Mouse (Mus musculus) cerebellum, adult (tissue): Measurements from ENCODE around the gene Mon2.

ENCODE experiments used
- ATAC-seq: cut with Nextera tagmentation; 2 replicates; pipeline ENCODE4 v1.9.2; 2017; ENCODE audit warnings: mild to moderate bottlenecking, moderate library complexity, mixed read lengths; ENCODE audit not compliant: insufficient number of reproducible peaks, low FRiP score, low TSS enrichment

The Mon2 gene

GRCm38 (mm10) chr10:122999356-122999755, 76.9 kb downstream of the Mon2 start:
- no peak for ATAC-seq

- ATAC-seq = no peak
These were observed 78.5 kb downstream of the Mon2 start for GRCm38 (mm10) chr10:122997852-122998251.

- no peak for ATAC-seq
These were observed 81.8 kb downstream of the Mon2 start for GRCm38 (mm10) chr10:122994402-122995107.

- ATAC-seq = no peak
These were observed 84.7 kb downstream of the Mon2 start for GRCm38 (mm10) chr10:122991648-122992047.

GRCm38 (mm10) chr10:122991053-122991452, 85.3 kb downstream of the Mon2 start:
- ATAC-seq = no peak

- ATAC-seq = no peak
These were observed 85.7 kb downstream of the Mon2 start for GRCm38 (mm10) chr10:122990606-122991005.

- no peak for ATAC-seq
These were observed 86.4 kb downstream of the Mon2 start for GRCm38 (mm10) chr10:122989916-122990315.

GRCm38 (mm10) chr10:122988372-122988771, 87.9 kb downstream of the Mon2 start:
- no peak for ATAC-seq

- ATAC-seq = no peak
These were observed 88.6 kb downstream of the Mon2 start for GRCm38 (mm10) chr10:122987671-122988128.

- peak; percentile 76 for ATAC-seq
These were observed 89.7 kb downstream of the Mon2 start for GRCm38 (mm10) chr10:122986320-122987225.

GRCm38 (mm10) chr10:122985515-122986319, 90.6 kb downstream of the Mon2 start:
- peak; percentile 64 for ATAC-seq

GRCm38 (mm10) chr10:122985252-122985514, 91.1 kb downstream of the Mon2 start:
- ATAC-seq = no peak

GRCm38 (mm10) chr10:122984531-122985251, 91.6 kb downstream of the Mon2 start:
- no peak for ATAC-seq

- ATAC-seq = no peak
These were observed 92.5 kb downstream of the Mon2 start for GRCm38 (mm10) chr10:122983579-122984530.

GRCm38 (mm10) chr10:122982909-122983578, 93.3 kb downstream of the Mon2 start:
- ATAC-seq = no peak

- no peak for ATAC-seq
These were observed 96.2 kb downstream of the Mon2 start for GRCm38 (mm10) chr10:122980123-122980522.

- no peak for ATAC-seq
These were observed 96.9 kb downstream of the Mon2 start for GRCm38 (mm10) chr10:122979356-122979755.

GRCm38 (mm10) chr10:122976038-122976437, 100.3 kb downstream of the Mon2 start:
- no peak for ATAC-seq

GRCm38 (mm10) chr10:122973241-122973640, 103.1 kb downstream of the Mon2 start:
- no peak for ATAC-seq
